Mouse (Mus musculus) megakaryocyte, embryonic 14.5 days (primary cell): ENCODE data around the gene Dnajc25.

Experiments used
- FLI1 ChIP-seq: IDR thresholded peaks from 2 replicates; pipeline ENCODE4 v1.6.1; 2012; ENCODE audit warnings: low read length, inconsistent platforms, mixed read lengths
- GATA1 ChIP-seq: IDR thresholded peaks from 3 replicates; pipeline ENCODE4 v1.6.1; 2012; ENCODE audit warnings: mixed read lengths, low read length, inconsistent platforms, borderline replicate concordance

DNA sequence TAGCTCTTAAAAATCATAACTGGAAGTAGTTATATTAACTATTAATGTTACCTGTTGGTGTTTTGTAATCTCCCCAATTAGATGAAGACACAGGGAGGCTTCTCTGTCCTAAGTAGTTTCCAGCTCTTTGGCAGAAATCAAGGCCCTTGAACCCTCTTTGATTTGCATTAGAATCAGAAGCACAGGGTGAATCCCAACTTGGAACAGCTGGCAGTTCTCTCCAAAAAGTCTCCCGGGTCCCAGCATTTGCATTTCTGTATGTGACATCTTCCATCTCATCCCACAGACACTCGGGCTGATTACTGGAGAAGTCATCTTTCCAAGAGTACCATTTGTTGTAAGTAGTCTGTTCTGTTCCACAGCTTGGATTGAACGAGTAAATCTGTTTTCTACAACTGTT, 52.4 kb downstream of the Dnajc25 start:
- TF ChIP-seq GATA1 (no peak), FLI1 (no peak)
